Mouse (Mus musculus): Measurements from ENCODE around the gene Slc9a9.

Slc9a9 gene

DNA sequence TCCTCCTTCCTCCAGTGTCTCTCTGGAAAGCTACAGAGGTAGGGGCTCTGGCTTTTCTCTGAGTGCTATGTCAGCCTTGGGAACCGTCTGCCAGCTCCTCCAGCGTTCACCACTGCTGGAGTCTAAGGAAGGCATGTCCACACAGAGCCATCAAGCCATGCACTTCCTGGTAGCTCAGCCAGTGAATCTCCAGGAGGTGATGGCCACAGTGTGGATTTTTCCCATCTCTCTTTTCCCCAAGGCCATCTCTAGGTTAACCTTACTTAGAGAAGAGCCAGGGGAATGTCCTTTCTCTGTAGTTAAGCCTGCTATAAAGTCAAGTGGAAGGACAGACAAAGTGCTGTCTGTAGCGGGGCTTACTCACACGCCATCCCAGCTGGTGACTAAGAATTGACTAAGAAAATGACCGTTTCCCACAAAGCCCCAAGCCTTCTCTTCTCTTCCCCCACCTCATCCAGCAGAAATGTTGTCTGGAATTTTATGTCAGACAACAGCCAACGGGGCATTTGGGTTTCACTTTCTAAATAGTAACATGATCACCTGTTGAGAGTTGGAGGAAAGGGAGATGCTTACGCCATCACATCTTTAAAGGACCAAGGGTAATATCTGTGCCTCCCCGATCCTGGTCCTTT is 523.3 kb downstream of the Slc9a9 start:
- no peak for DNase-seq (ENCODE audit: low spot score in 2 of 2)

DNA sequence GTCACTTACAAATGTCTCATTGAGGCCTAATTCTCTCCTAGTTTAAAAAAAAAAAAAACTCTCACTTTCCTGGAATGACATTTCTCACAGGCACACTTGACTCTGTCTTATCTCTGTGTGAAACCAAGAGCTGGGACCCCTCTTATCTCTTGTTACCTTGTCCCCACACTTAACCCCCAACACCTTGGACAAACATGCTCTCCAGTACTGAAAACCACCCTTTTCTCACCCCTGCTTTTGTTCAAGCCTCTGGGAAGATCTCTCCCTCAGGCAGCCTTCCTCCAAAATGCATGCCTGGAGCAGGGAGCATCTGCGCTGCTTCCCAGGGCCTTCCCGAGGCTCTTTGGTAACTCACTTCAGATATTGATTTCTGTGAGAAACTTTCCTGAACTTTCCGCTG is 524.0 kb downstream of the Slc9a9 start:
- no peak for DNase-seq (ENCODE audit: low spot score in 2 of 2)

DNA sequence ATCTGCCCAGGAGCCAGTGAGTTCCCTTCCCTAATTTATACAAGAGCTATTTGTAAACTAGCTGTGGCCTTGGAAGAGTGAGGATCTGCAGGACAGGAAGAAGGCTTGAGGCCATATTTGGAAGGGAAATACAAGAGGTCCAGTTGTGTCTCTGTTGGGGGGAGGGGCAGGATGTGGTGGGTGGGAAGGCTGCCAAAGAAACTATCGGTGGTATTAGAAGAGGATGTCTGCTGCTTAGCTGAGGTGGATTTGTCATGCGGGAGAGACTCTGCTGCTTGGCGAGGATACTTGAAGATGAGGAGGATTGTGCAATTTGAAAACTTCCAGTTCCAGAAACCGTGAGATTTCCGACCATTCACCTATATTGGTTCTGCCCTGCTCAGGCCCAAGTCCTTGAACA is 524.4 kb downstream of the Slc9a9 start:
- peak; percentile 57 to 61 for DNase-seq (ENCODE audit: low spot score in 2 of 2)

DNA sequence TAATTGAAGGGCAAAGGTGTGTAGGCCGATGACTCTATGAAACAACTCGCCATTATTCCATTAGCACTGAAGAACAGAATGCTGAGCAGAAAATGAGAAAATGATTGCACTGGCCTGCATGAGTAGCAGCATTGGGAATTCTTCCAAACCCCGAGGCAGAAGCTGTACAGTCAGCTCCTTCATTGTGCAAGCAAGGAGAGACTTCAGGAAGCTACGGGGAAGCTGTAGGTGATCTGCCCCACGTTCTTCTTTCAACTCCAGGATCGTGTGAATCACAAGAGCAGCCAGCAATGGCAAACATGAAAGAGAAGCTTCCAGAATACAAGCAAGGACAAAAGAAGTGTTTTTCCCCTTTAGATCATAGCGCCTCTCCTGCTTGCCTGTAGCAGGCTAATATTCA is 538.0 kb downstream of the Slc9a9 start:
- DNase-seq (ENCODE audit: low spot score in 2 of 2): no peak

DNA sequence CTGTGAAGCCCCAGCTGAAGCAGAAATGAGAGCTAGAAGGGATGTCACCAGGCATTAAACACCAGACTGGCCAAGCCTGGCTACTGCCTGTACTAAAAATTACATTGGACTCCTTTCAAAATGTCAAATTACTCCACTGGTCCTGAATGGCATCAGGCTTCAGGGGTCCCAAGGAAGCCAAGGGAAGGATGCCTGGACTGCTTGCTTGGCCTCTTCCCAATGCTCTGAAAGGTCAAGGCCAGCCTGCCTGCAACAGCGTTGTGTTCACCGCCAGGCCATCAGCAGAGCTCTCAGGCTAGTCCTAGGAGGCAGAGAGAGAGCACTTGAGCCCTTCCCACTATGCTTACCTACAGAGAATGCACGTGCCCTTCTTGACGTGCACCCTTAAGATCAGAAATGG is 539.0 kb downstream of the Slc9a9 start:
- no peak for DNase-seq (ENCODE audit: low spot score in 2 of 2)

DNA sequence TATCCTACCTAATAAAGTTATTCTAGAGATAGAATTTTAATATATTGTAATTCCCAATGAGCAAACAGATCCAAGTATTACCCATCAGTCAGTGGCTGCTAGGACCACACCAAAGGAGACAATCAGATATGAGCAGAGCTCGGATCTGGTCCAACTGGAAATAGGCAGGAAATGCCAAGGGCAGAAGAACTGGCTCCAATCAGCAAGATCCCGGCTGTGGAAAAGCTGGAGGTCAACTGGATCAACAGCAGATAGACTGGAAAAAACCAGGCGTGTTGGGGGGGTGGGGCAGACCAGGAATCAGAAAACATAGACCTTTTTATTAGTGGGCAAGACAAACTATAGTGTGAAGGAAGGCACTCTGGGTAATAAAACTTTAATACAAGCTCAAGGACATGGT is 550.3 kb downstream of the Slc9a9 start:
- peak in 1 of 2 experiments; percentile 6 for DNase-seq (ENCODE audit: low spot score in 2 of 2)

DNA sequence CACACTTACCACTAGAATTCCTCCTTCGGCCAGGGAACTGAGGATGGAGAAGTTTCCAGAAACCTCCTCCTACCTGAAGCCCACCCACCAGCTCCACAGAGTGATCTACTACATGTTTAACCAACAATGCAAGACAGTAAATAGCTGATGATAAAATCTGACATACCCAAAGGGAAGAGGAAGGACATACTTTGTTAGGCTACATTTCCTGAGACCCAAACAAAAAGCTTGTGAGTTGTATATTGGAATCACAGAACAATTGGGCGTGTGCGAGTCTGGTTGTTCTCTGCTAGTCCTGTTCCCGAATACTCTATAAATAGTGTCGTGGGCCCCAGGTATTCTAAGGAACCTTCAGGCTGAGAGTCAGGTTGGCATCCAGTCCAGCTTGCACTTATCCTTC is 551.6 kb downstream of the Slc9a9 start:
- no peak for DNase-seq (ENCODE audit: low spot score in 2 of 2)

DNA sequence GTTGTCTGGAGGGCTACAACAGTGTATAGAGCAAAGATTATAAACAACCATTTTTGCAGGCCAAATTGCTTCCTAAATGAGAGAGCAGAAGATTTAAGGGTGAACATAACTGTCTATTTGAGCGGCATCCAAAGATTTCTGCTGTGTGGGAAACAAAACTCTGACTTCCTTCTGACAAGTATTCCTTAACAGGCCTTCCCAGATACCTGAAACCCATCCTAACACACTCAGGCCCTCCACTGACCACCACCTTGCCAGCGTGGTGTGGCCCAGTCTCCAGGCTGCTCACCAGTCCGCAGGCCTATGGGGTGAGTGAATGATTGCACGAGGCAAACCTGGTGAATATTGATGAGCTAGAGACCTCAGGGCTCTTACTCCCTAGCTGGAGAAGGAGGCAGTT is 557.3 kb downstream of the Slc9a9 start:
- no peak for DNase-seq (ENCODE audit: low spot score in 2 of 2)

DNA sequence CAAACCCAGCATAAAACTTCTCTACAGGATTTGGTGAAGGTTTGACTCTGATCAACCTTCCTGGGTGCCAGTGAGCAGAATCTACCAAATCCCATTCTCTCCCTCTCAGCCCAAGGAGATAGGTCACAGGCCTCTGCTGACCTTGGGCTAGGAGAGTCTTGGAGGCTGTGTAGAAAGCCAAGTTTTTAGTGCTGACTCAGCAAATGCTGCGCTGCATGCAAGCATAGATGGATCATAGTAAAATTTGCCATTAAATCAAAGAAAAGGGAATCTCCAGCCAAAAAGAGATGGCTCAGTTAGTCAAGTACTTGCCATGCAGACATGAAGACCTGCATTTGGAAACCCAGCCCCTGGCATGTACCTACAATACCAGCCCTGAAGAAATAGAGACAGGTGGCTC is 558.4 kb downstream of the Slc9a9 start:
- no peak for DNase-seq (ENCODE audit: low spot score in 2 of 2)

DNA sequence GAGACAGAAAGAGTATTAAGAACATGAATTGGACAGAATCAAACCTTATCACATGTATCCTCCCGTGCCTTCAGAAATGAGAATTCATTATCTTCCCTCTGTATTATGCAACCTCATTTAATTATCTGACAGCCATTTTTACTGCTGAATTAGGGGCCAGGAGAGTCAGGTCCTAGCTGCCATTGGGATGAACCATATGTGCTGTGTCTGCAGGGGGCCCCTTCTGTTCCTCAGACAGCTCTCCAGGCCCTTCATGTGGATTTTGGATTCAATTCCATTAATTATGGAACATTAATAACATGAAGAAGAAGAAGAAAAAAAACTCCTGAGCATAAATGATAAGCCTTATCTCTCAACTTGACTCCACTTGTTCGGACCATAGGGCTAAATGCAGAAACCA is 559.4 kb downstream of the Slc9a9 start:
- no peak for DNase-seq (ENCODE audit: low spot score in 2 of 2)

DNA sequence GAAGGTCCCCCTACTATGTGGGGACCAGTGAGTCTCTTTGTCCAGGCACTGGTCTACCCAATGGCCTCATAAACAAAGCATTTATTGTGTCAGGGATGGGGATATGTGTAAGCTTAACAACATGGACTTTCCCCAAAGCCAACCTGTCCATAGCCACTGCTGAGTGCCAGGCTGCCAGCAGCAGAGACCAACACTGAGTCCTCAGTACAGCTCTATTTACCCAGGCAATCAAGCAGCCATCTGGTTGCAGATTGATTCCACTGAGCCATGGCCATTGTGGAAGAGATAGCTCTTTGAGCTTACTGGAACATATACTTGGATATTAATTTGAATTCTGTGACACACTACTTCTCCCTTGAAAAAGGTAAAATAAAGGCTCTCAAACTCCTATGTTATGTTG is 570.2 kb downstream of the Slc9a9 start:
- DNase-seq (ENCODE audit: low spot score in 2 of 2): no peak

DNA sequence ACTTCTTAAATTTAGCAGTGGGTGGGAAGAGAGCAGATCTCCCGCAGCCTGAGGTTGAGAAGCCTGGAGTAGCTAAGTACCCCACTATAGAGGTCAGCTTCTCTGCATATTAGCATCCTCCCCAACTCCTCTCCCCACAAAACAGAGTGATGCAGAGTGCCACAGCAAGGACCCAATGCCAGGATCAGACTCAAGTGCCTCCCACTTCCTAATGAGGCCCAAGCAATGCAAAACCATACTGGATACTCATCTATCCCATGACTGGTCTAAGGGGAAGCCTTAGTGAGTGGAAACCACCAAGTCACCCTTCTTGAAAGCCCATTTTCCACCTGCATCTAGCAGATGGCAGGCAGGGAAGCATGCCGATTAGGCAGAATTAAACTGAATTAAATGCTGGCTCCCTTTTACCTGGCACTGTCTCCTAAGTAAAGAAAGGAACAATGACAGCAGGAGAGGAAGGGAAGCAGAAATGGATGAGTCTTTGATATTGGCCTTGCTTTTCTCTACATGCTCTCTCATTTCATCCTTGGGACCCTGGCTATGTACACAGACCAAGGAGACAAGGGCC is 573.0 kb downstream of the Slc9a9 start:
- DNase-seq (ENCODE audit: low spot score in 2 of 2): no peak

DNA sequence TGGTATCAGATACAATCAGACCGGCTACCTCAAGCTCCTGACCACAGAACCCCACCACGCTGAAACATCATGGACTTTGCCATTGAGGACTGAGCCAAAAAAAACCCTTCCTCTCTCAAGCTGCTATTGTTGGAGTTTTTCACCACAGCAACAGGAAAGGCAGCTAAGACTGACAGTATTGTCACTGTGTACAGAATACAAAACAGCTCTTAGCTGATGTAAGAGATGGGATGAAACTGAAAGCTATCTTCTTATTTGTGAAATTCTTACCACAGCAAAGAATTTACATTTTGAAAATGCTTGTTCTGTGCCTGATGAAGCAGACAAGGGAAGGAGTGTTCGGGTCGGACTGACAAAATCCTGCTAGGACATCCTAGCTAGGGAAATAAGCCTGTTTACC is 584.5 kb downstream of the Slc9a9 start:
- no peak for DNase-seq (ENCODE audit: low spot score in 2 of 2)

DNA sequence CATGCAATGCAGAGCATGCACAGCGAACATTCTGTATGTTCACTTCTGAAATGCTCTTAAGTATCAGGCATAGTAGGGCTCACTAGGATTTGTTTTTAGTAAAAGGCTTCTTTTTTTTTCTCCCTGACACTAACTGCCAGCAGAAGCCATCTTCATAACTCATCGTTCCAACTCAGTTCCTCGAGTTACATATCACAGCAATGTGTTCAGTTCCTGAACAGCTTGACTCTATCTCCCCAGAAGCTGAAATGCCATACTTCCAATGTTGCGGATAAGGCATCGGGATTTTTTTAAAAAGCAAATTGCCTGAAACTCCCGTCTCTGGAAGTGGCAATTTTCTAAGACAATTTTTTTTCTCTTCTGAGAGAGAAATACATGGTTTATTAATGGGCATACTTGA is 586.1 kb downstream of the Slc9a9 start:
- no peak for DNase-seq (ENCODE audit: low spot score in 2 of 2)

DNA sequence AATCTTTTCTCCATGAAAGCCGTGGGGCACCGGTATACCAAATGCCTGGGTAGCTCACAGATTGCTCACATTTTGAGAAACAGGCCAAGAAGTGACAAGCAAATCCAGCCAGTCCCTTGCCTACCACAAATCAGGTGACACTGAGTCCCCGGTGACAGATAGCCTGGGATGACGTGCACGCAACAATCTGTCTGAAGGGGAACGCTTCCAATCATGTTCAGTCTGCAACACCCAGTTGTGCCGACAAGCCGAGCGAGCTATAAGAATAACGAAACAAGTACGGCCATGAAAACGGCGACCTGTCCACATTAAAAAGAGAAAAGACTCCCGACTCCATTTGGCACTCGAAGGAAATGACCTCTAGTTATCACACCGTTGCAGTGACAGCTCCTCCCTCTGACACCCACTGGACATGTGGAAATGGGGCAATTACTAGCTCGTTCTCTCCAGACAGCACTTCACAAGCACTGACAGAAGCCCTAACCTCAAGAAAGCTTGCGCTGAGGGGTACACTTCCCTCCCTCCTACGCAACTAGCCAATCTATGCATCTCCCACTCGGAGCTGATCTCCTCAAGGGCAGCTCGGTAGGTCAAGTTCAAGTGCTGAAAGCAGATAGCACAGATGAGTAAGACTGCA is 587.1 kb downstream of the Slc9a9 start:
- DNase-seq (ENCODE audit: low spot score in 2 of 2): peak in 1 of 2 experiments; percentile 24

DNA sequence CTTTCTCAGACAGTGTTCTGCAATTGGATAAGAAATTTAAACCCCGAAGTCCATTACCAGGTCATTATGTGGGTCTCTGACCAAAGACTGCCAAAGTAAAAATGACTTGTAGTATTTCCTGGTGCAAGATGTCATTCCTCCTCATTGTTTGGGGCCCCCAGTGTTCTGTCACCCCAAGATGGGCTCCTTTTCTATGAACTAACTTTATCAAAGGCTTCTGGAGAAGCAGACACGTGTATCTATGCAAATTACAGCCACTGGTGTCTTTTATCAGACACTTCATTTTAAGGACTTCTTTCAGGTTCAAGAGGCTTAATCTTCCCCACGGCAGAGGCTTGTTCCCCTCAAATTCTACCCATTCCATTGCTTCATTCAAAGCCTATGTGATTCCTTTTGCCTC is 593.1 kb downstream of the Slc9a9 start:
- no peak for DNase-seq (ENCODE audit: low spot score in 2 of 2)

DNA sequence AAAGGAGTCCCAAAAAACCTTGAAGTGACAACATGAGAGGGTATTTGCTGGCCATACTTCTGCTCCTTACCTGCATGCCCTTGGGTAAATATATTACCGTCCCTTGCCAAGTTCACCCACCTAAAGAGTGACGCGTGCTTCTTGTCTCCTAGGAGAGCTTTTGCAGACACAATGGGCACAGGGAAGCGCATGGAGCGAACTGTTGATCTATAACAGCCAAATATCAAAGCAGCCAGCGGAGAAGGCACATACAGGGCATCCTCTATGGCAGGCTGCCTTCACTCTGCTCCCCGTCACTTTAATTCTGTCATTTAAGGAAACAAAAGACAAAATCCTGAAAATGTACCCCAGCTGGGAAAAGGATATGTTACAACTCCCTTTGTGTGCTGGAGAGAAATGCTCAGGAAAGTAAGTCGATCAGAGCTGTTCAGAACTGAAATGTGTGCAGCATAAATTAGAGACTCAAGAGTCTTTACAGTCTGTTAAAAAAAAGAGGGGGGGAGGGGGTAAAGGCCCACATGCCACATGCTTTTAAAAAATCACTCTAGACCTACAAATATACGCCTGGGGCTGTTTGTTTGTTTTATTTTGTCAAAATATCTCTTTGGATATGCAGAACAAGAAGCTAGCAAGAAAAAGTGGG is 594.3 kb downstream of the Slc9a9 start:
- no peak for DNase-seq (ENCODE audit: low spot score in 2 of 2)

DNA sequence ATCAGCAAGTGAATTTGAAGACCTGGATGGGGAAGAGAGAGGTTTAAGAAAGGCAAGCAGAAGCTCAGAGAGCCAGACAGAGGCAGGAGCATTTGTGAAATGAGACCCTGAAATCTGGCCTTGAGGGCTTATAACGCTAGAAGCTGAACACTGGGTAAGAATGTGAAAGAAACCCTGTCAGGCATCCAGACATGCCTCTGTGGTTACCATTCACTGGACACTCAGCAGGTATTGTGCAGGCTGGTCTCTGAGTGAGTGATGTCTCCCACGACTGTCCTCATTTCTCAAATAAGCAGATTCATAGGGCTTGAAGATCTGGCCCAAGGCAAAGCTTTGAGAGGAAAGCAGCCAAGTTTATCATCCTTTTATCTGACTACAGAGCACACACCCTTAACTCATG is 596.5 kb downstream of the Slc9a9 start:
- no peak for DNase-seq (ENCODE audit: low spot score in 2 of 2)

DNA sequence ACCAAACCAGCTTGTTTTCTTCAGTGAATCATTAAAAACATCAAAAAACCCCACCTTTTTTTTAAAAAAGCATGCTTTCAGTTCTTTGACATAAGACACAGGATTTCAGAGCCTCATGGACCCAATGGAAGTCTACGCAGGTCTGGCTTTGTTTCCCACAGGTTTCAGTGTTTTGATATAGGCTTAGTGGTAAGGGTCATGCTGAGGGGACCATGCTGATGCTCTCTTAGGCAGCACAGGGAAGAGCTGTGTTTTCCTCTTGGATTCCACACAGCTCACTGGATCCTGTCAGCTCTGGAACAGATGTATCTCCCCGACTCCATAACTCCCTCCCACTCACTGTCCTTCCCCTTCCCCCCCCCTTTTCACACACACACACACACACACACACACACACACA is 597.2 kb downstream of the Slc9a9 start:
- DNase-seq (ENCODE audit: low spot score in 2 of 2): no peak

DNA sequence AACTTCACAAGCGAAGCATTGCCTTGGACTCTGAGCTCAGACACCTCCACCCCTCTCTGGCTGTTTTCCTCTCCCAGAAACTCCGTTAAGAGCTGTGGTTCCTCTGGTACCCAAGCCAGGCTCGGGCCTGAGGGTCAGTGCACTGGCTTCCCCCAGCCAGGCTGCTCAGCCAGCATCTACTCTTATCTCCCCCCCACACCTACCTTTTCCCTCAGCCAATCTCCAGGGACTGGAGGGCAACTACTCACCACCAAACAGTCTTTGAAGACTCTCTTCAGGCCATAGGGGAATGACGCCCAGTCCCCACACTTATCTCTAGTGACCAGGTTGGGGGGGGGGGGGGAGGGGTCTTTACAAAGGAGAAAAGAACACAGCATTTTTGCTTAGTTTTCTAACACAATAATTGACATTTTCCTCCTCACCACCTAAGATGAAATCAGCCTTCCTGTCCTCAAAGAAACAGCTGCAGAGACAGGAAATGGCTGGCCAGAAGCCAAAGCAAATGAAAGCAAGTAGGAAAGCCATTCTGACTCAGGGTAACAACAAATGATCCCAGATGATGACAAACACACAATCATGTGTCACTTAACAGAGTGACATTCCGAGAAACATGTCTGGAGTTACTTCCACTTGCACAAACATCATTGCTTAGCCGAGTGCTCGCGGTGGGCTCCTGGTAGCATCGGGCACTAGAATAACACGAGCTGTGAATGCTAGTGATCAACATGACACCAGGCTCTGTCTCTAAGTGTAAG is 610.1 kb downstream of the Slc9a9 start:
- peak; percentile 36 to 59 for DNase-seq (ENCODE audit: low spot score in 2 of 2)

Measured in heart, adult 9 months (tissue).